Mouse (Mus musculus): Measurements from ENCODE around the gene Gm45213.

The Gm45213 gene

GRCm38 (mm10) chr7:66106581-66107056, 63.2 kb downstream of the Gm45213 start:
- no peak for DNase-seq (ENCODE audit: low spot score in 2 of 2)

- no peak for DNase-seq (ENCODE audit: low spot score in 2 of 2)
These were observed 63.8 kb downstream of the Gm45213 start for GRCm38 (mm10) chr7:66107206-66107605.

GRCm38 (mm10) chr7:66107930-66108329, 64.5 kb downstream of the Gm45213 start:
- no peak for DNase-seq (ENCODE audit: low spot score in 2 of 2)

- DNase-seq (ENCODE audit: low spot score in 2 of 2), result peak; percentile 78 to 82
These were observed 65.8 kb downstream of the Gm45213 start, which contains the start of gene Chsy1 for GRCm38 (mm10) chr7:66108961-66109854. TSS of gene Chsy1 (plus strand) at chr7:66109515.

GRCm38 (mm10) chr7:66109855-66110635, 66.6 kb downstream of the Gm45213 start:
- DNase-seq (ENCODE audit: low spot score in 2 of 2), result peak in 1 of 2 experiments; percentile 29

- DNase-seq (ENCODE audit: low spot score in 2 of 2), result no peak
These were observed 67.3 kb downstream of the Gm45213 start for GRCm38 (mm10) chr7:66110636-66111112.

- DNase-seq (ENCODE audit: low spot score in 2 of 2), result no peak
These were observed 67.8 kb downstream of the Gm45213 start for GRCm38 (mm10) chr7:66111211-66111610.

Data from urinary bladder, adult 18-20 months (tissue).